Mouse (Mus musculus): ENCODE measurements around the gene 1600014C10Rik. TPM values are rescaled to one million over a fixed set of nuclear protein-coding genes. Genes with fewer than 3 reads are reported as not detected.
A peak's percentile ranks its signal among the peaks of the same experiment; 100 is the strongest.

Gene 1600014C10Rik
- 17.3 and 19.8 TPM in 2 replicates for polyA plus RNA-seq (2015; fragmentation: Nextera tagmentation; extraction: Ambion mirVana)

DNA sequence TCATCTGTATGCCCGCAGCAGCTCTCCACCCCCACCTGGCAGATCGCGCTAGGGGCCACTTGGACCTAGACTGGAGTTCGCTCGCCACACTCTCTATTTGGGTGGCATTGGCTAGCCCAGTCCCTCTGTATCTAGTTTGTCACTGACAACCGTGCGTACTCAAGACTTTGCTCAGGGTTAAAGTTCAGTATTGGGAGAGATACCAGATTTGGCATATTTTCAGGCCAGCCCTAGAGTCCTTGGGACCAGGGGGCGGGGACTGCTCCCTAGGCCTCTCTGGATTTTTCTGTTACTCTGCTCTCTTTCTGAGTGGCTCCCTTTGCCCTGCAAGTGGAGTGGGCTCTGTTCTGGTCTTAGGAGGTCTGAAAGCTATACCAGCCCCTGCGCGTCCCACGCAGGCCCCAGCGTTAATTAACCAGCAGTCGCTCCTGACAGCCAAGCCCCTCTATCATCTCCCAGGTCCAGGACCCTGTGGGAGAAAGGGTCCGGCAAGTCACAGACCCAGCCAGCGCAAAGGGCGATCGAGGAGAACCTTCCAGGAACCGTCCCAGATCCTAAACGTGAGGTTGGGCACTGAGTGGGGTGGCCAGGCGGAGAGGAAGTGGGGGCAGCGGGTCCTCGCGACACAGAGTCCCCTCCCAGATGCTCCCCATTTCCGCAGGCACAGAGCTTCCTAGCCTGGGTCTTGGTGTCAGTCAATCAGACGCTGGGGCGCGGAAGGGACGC lies at the start of gene 1600014C10Rik:
TSS of gene 1600014C10Rik (plus strand) at position 256 of the 726 bp plus-strand sequence.
- H3K9ac ChIP-seq: peak within 1 kb of the TSS; percentile 62
- H3K4me3 ChIP-seq (replicated peaks): peak within 1 kb of the TSS; percentile 67
- WGBS (ENCODE audit: insufficient replicate concordance): 4% methylated on average over 28 of the region's 28 CpGs
- peak within 1 kb of the TSS; percentile 88 for H3K4me2 ChIP-seq
- no peaks in the 10 kb centered on the region for H3K36me3 ChIP-seq (replicated peaks)
- H3K9me3 ChIP-seq (replicated peaks): no peaks in the 10 kb centered on the region
- ATAC-seq (ENCODE audit: insufficient read depth): peak; percentile 71
- H3K27ac ChIP-seq (replicated peaks): peak within 1 kb of the TSS; percentile 81
- no peaks in the 10 kb centered on the region for H3K27me3 ChIP-seq
- peaks cover 44% of the 10 kb centered on the region for H3K4me1 ChIP-seq (replicated peaks)

DNA sequence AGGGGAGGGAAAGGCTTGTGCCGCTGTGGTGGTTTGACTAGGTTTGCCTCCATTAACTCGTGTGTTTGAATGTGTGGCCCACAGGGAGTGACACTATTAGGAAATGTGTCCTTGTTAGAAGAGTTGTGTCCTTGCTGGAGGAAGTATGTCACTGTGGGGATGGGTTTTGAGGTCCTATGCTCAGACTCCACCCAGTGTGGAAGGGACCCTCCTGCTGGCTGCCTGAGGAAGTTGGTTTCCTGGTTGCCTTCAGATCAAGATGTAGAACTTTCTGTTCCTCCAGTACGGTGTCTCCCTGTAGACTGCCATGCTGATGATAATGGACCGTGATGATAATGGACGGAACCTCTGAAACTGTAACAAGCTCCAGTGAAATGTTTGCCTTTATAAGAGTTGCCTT lies 48.5 kb upstream of the 1600014C10Rik start:
- 42% methylated on average over 5 of the region's 5 CpGs for WGBS (ENCODE audit: insufficient replicate concordance)
- no peaks in the 10 kb centered on the region for H3K9me3 ChIP-seq (replicated peaks)
- H3K9ac ChIP-seq: no peak overlapping the region
- no peak overlapping the region for H3K4me3 ChIP-seq (replicated peaks)
- no peak for ATAC-seq (ENCODE audit: insufficient read depth)
- H3K4me1 ChIP-seq (replicated peaks): no peaks in the 10 kb centered on the region
- H3K36me3 ChIP-seq (replicated peaks): no peaks in the 10 kb centered on the region
- 0 out of 2 replicates have a peak, but pooled peaks cover 3% of the 10 kb centered on the region for H3K27me3 ChIP-seq
- H3K4me2 ChIP-seq: no peak overlapping the region
- no peak overlapping the region for H3K27ac ChIP-seq (replicated peaks)

DNA sequence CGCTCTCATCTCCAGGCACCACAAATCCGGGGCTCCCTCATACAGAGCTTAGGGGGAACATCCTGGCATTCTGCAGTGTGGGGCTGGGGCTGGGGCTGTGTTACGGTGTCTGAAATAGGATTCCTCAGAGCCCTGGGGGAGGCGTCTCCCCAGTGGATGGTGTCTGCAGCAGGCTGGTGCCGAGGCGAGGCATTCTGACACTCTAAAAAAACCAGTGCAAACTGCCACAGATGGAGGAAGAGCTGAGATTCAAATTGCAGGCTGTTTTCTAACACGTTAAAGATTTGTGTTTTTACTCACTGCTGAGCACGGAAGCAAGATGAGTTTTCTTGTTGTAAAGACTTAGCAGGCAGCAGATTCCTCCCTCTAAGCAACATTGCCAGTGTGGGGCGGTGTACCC lies 42.7 kb upstream of the 1600014C10Rik start:
- Histone ChIP-seq H3K9ac (no peak overlapping the region), H3K27ac (replicated peaks) (no peak overlapping the region), H3K4me1 (replicated peaks) (no peaks in the 10 kb centered on the region), H3K4me3 (replicated peaks) (no peak overlapping the region), H3K27me3 (0 out of 2 replicates have a peak, but pooled peaks cover 3% of the 10 kb centered on the region), H3K4me2 (no peak overlapping the region), H3K9me3 (replicated peaks) (no peaks in the 10 kb centered on the region), H3K36me3 (replicated peaks) (no peaks in the 10 kb centered on the region)
- ATAC-seq (ENCODE audit: insufficient read depth): no peak
- 43% methylated on average over 9 of the region's 9 CpGs for WGBS (ENCODE audit: insufficient replicate concordance)

DNA sequence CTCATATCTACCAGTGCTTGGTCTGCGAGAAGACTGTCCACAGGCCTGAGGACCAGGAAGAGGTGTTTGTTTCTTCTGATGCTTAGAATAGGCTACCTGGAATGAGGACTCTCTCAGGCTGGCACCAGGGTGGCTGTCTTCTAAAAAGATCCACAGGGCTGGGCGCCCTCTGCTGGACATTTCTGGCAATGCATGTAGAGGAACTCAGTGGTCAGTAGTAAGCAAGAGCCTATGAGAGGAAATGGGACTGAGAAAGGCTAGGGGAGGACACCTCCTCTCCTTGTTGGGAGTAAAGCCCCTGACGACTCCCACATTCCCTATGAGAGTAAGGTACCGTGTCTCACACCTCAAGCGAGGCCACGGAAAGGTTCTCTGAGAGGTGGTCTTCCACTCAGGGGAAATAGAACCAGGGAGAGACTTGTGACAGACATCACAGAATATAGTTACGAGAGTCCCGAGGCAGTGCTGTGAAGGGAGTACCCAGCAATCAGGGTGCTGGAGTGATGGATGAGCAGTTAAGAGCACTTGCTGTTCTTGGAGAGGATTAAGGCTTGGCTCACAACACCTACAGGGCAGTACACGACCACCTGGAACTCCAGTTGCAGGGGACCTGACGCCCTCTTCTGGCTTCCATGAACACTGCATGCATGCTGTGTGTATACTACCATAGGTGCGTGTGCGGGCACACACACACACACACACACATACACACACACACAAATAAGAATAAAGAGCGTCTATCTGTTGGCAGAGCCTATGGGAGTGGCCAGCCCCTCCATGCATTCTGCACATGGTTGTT lies 41.1 kb upstream of the 1600014C10Rik start:
- WGBS (ENCODE audit: insufficient replicate concordance): 51% methylated on average over 13 of the region's 13 CpGs
- H3K4me3 ChIP-seq (replicated peaks): no peak overlapping the region
- no peaks in the 10 kb centered on the region for H3K9me3 ChIP-seq (replicated peaks)
- no peak overlapping the region for H3K9ac ChIP-seq
- H3K27ac ChIP-seq (replicated peaks): no peak overlapping the region
- 0 out of 2 replicates have a peak, but pooled peaks cover 3% of the 10 kb centered on the region for H3K27me3 ChIP-seq
- H3K4me2 ChIP-seq: no peak overlapping the region
- no peaks in the 10 kb centered on the region for H3K4me1 ChIP-seq (replicated peaks)
- no peaks in the 10 kb centered on the region for H3K36me3 ChIP-seq (replicated peaks)
- no peak for ATAC-seq (ENCODE audit: insufficient read depth)

DNA sequence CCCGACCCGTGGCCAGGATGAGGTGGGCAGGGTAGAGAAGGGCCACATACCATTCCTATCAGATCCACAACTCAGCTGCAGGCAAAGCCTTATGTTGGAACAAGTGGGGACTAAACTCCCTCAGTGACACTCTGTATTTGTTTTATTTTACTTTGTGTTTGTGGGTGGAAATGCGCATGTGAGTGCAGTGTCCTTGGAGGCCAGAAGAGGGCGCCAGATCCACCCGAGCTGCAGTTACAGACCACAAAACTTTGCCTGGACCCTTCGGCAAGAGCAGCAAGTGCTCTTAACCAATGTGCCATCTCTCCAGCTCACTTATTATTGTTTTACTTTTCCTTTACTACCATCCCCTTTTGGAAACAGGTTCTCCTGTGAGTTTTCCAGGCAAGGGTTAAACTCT lies 35.5 kb upstream of the 1600014C10Rik start:
- no peak overlapping the region for H3K4me3 ChIP-seq (replicated peaks)
- no peak for ATAC-seq (ENCODE audit: insufficient read depth)
- no peak overlapping the region for H3K9ac ChIP-seq
- 64% methylated on average over 6 of the region's 6 CpGs for WGBS (ENCODE audit: insufficient replicate concordance)
- no peak overlapping the region for H3K4me2 ChIP-seq
- H3K4me1 ChIP-seq (replicated peaks): no peaks in the 10 kb centered on the region
- no peaks in the 10 kb centered on the region for H3K36me3 ChIP-seq (replicated peaks)
- H3K9me3 ChIP-seq (replicated peaks): no peaks in the 10 kb centered on the region
- H3K27ac ChIP-seq (replicated peaks): no peak overlapping the region
- no peaks in the 10 kb centered on the region for H3K27me3 ChIP-seq

DNA sequence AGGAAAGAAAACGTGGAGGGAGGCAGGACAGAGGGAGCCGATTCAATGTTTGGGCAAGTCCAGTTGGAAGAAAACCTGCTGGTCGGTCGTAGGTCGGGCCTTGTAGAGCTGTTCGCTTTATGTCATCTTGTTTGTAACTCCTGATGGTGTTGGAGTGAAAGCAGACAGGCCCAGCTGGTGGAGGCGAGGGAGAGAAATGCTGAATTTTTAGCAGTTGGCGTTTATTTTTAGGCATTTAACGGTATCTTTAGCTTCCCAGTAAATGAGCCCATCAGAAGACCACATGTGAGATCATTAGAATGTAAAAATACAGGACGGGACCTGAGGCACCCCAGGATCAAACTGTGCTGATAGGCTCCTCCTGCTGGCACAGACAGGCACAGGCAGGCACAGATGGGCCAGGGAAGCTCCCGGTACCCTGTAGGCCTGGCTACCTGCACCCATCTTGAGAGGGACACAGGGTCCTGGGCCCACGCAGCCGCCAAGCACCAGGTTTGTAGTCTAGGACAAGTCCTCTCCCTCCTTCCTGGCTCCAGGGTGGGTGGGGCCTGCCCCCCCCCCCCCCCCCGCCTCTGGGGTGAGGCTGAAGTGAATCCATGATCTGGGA lies 31.2 kb upstream of the 1600014C10Rik start:
- 61% methylated on average over 14 of the region's 14 CpGs for WGBS (ENCODE audit: insufficient replicate concordance)
- Histone ChIP-seq H3K27ac (replicated peaks) (no peak overlapping the region), H3K9me3 (replicated peaks) (no peaks in the 10 kb centered on the region), H3K36me3 (replicated peaks) (no peaks in the 10 kb centered on the region), H3K4me3 (replicated peaks) (no peak overlapping the region), H3K27me3 (no peaks in the 10 kb centered on the region), H3K9ac (no peak overlapping the region), H3K4me2 (no peak overlapping the region), H3K4me1 (replicated peaks) (no peaks in the 10 kb centered on the region)
- no peak for ATAC-seq (ENCODE audit: insufficient read depth)

DNA sequence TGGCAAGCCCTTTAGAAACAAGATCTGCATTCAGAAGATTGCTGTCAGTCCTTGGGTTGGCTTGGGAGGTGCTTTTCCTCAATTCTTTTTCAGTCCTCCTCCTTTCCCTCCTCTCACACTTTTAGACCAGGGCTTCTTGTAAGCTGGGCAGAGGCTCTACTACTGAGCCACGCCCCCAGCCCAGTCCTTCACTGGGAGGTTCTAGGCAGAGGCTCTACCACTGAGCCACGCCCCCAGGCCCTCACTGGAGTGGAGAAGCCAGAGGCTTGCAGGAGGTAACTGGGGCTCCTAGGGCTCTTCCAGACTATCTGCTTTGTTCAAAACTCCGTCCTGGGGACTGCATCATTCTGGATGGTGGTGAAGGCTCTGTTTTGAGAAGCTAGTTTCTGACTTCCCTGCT lies 30.4 kb upstream of the 1600014C10Rik start:
- H3K4me2 ChIP-seq: no peak overlapping the region
- no peaks in the 10 kb centered on the region for H3K36me3 ChIP-seq (replicated peaks)
- H3K27ac ChIP-seq (replicated peaks): no peak overlapping the region
- WGBS (ENCODE audit: insufficient replicate concordance): 50% methylated on average over 3 of the region's 3 CpGs
- ATAC-seq (ENCODE audit: insufficient read depth): no peak
- H3K27me3 ChIP-seq: no peaks in the 10 kb centered on the region
- no peak overlapping the region for H3K9ac ChIP-seq
- H3K4me1 ChIP-seq (replicated peaks): no peaks in the 10 kb centered on the region
- no peaks in the 10 kb centered on the region for H3K9me3 ChIP-seq (replicated peaks)
- H3K4me3 ChIP-seq (replicated peaks): no peak overlapping the region

DNA sequence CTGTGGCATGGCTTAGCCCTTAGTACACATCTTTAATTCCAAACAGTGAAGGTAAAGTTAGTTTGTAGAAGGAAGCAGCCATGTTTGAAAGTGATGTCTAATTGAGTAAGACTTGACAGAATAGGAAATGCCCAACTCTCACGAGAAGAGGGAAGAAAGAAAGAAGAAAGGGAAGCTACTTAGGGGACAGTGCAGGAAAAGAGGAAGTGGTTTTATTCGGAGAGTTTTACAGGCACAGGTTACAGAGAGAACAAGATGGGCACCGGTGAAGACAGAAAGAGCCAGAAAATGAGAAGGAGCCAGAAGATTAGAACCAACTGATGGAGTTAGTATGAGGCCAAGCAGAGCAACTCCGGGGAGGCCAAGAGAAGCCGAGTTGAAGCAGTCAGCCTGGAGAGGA lies 27.2 kb upstream of the 1600014C10Rik start:
- no peak overlapping the region for H3K27ac ChIP-seq (replicated peaks)
- 30% methylated on average over 5 of the region's 5 CpGs for WGBS (ENCODE audit: insufficient replicate concordance)

DNA sequence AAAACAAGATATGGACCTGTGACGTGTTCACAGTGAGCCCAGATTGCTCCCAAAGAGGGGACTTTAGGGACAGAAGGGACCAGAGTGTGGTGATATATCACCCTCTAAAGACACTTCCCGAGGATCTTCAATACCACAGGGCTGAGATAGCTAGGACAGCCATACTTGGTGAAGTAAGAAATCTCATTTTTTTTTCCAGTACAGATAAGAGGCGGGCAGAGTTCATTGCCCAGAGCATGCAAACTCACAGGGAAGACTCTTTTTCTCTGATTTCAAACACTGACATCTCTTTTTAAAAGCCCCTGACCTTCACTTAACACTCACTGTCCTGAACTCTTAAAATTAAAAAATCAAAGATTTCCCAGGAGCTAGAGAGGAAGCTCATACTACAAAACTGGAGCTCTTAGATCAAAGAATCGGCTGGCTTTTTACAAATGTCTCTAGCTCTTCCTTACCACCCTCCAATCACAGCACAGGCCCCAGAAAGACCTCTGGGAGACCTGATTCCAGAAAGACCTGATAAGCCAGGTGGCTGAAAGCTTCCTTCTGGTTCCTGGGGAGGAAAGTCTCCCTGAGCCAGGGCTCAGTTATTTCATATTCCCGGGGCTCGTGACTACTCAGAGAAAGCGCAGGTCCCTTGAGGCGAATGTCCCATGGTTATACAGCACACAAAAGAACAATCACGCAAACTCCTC lies 24.1 kb upstream of the 1600014C10Rik start:
- 57% methylated on average over 9 of the region's 9 CpGs for WGBS (ENCODE audit: insufficient replicate concordance)
- no peak overlapping the region for H3K27ac ChIP-seq (replicated peaks)
- no peak for ATAC-seq (ENCODE audit: insufficient read depth)

More for the DNA sequence above, 27.2 kb upstream of the 1600014C10Rik start:
- Histone ChIP-seq H3K9me3 (replicated peaks) (no peaks in the 10 kb centered on the region), H3K4me2 (no peak overlapping the region), H3K4me1 (replicated peaks) (no peaks in the 10 kb centered on the region), H3K27me3 (no peaks in the 10 kb centered on the region), H3K36me3 (replicated peaks) (no peaks in the 10 kb centered on the region), H3K4me3 (replicated peaks) (no peak overlapping the region), H3K9ac (no peak overlapping the region)
- ATAC-seq (ENCODE audit: insufficient read depth): no peak

DNA sequence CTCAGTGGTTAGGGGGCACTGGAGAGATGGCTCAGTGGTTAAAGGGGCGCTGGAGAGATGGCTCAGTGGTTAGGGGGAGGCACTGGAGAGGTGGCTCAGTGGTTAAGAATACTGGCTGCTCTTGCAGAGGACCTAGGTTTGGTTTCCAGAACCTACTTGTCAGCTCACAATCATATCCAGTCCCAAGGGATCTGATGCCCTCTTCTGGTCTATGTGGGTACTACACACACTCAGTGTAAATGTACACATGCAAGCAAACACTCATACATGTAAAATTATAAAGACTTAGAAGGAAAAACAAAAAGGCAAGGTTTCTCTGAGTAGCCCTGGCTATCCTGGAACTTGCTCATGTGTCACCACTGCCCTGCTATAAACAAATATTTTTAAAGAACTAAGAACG lies 21.6 kb upstream of the 1600014C10Rik start:
- no peak overlapping the region for H3K27ac ChIP-seq (replicated peaks)
- no peaks in the 10 kb centered on the region for H3K36me3 ChIP-seq (replicated peaks)
- H3K27me3 ChIP-seq: no peaks in the 10 kb centered on the region
- no peak overlapping the region for H3K9ac ChIP-seq
- H3K9me3 ChIP-seq (replicated peaks): no peaks in the 10 kb centered on the region
- no peak overlapping the region for H3K4me3 ChIP-seq (replicated peaks)
- H3K4me1 ChIP-seq (replicated peaks): no peaks in the 10 kb centered on the region
- 76% methylated on average over 2 of the region's 2 CpGs for WGBS (ENCODE audit: insufficient replicate concordance)
- H3K4me2 ChIP-seq: no peak overlapping the region
- ATAC-seq (ENCODE audit: insufficient read depth): no peak

More for the DNA sequence above, 24.1 kb upstream of the 1600014C10Rik start:
- no peaks in the 10 kb centered on the region for H3K9me3 ChIP-seq (replicated peaks)
- H3K27me3 ChIP-seq: no peaks in the 10 kb centered on the region
- no peaks in the 10 kb centered on the region for H3K36me3 ChIP-seq (replicated peaks)
- no peak overlapping the region for H3K4me2 ChIP-seq
- no peak overlapping the region for H3K9ac ChIP-seq
- no peaks in the 10 kb centered on the region for H3K4me1 ChIP-seq (replicated peaks)
- H3K4me3 ChIP-seq (replicated peaks): no peak overlapping the region
